Mouse (Mus musculus): ENCODE results near the gene Cpa5. TPM values are rescaled to one million over a fixed set of nuclear protein-coding genes. Genes with fewer than 3 reads are reported as not detected.

Gene Cpa5
- total RNA-seq, 2 experiments from 2014 or later, result not detected

GRCm38 (mm10) chr6:30676506-30676905, 65.7 kb downstream of the Cpa5 start:
- no peak for ATAC-seq (replicated peaks; ENCODE audit: poor library complexity, severe bottlenecking)

- ATAC-seq (replicated peaks; ENCODE audit: poor library complexity, severe bottlenecking), result no peak
Observed at GRCm38 (mm10) chr6:30677591-30677990, 66.8 kb downstream of the Cpa5 start.

GRCm38 (mm10) chr6:30678482-30678881, 67.7 kb downstream of the Cpa5 start:
- no peak for ATAC-seq (replicated peaks; ENCODE audit: poor library complexity, severe bottlenecking)

GRCm38 (mm10) chr6:30679567-30679966, 68.8 kb downstream of the Cpa5 start:
- ATAC-seq (replicated peaks; ENCODE audit: poor library complexity, severe bottlenecking), result no peak

- no peak for ATAC-seq (replicated peaks; ENCODE audit: poor library complexity, severe bottlenecking)
Observed at GRCm38 (mm10) chr6:30680442-30680841, 69.6 kb downstream of the Cpa5 start.

Other genes with a start within 250 kb of the Cpa5 start
- 36.6 and 37.9 TPM in 2 replicates for gene Zc3hc1, start 220.0 kb upstream of the Cpa5 start, total RNA-seq (2014; fragmentation: Nextera tagmentation)
- gene Zc3hc1, start 220.0 kb upstream of the Cpa5 start, total RNA-seq (2017), result 40.6 and 45.1 TPM in 2 replicates
- 30.9 and 31.9 TPM in 2 replicates for gene Klhdc10, start 209.1 kb upstream of the Cpa5 start, total RNA-seq (2014; fragmentation: Nextera tagmentation)
- gene Klhdc10, start 209.1 kb upstream of the Cpa5 start, total RNA-seq (2017), result 52.7 and 57.6 TPM in 2 replicates
- 45.0 and 65.8 TPM in 2 replicates for gene Tmem209, start 101.2 kb upstream of the Cpa5 start, total RNA-seq (2014; fragmentation: Nextera tagmentation)
- gene Tmem209, start 101.2 kb upstream of the Cpa5 start, total RNA-seq (2017), result 34.0 and 38.2 TPM in 2 replicates
- not detected in 2 replicates for gene Ssmem1, start 101.2 kb upstream of the Cpa5 start, total RNA-seq (2014; fragmentation: Nextera tagmentation)
- 0.21 TPM in 1 of 2 replicates, not detected in the other for gene Ssmem1, start 101.2 kb upstream of the Cpa5 start, total RNA-seq (2017)
- not detected in 2 replicates for gene Cpa2, start 69.4 kb upstream of the Cpa5 start, total RNA-seq (2014; fragmentation: Nextera tagmentation)
- gene Cpa2, start 69.4 kb upstream of the Cpa5 start, total RNA-seq (2017), result 0.30 and 1.1 TPM in 2 replicates
- gene Cpa4, start 42.6 kb upstream of the Cpa5 start, total RNA-seq (2014; fragmentation: Nextera tagmentation), result not detected in 2 replicates
- gene Cpa4, start 42.6 kb upstream of the Cpa5 start, total RNA-seq (2017), result not detected in 2 replicates
- gene Cpa1, start 28.2 kb downstream of the Cpa5 start, total RNA-seq (2014; fragmentation: Nextera tagmentation), result not detected in 2 replicates
- gene Cpa1, start 28.2 kb downstream of the Cpa5 start, total RNA-seq (2017), result not detected in 2 replicates
- 3.4 and 3.7 TPM in 2 replicates for gene Cep41, start 82.7 kb downstream of the Cpa5 start, total RNA-seq (2014; fragmentation: Nextera tagmentation)
- gene Cep41, start 82.7 kb downstream of the Cpa5 start, total RNA-seq (2017), result 3.2 and 6.1 TPM in 2 replicates
- gene Mest, start 112.5 kb downstream of the Cpa5 start, total RNA-seq (2014; fragmentation: Nextera tagmentation), result not detected in 2 replicates
- 0.09 TPM in 1 of 2 replicates, not detected in the other for gene Mest, start 112.5 kb downstream of the Cpa5 start, total RNA-seq (2017)

All from granulocyte monocyte progenitor cell, adult 5-6 weeks (primary cell).